Mouse (Mus musculus) pancreas, adult 10 weeks (tissue): Measurements from ENCODE around the gene Nelfb. TPM values are rescaled to one million over a fixed set of nuclear protein-coding genes. Genes with fewer than 3 reads are reported as not detected.

Source experiments
- polyA plus RNA-seq: library from polyadenylated mRNA; stranded (reverse); fragments of 350-450 nt; fragmentation: Illumina TruSeq; extraction: RNeasy Lipid Tissue Mini Kit (QIAGEN cat#74804); gene quantifications from one replicate; pipeline ENCODE4 v1.2.3, GENCODE M21; 2015; ENCODE audit warnings: low read depth, low replicate concordance; ENCODE audit not compliant: insufficient read depth

The Nelfb gene
- polyA plus RNA-seq: 17.7 TPM

GRCm38 (mm10) chr2:25211121-25211670 is at the start of gene Nelfb:
Nelfb (minus strand) TSS chr2:25211489.

GRCm38 (mm10) chr2:25255284-25255779 is 44.0 kb upstream of the Nelfb start, which contains the start of gene Tmem203:
Tmem203 (plus strand) TSS chr2:25255439.

GRCm38 (mm10) chr2:25246183-25247072 is 35.1 kb upstream of the Nelfb start, which contains the start of gene AL732309.1:
AL732309.1 (minus strand) TSS chr2:25246863.

DNA sequence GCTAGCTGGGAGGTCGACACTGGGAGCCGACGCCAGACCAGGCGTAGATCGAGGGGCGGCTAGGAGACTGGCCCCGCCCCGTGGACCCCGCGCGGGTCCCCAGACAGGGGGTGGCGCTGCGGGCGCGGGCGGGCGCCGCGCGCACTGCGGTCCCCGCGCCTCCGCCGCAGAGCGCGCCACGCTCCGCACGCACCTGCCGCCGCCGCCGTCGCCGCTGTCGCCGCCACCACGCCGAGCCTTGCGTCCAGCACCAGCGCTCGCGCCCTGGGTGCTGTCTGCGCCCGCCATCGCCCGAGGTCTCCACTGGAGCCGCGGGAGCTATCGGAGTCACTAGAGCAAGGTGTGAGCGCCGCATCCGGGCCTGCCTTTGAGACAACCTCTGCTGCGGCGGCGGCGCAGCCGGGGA is 30.8 kb upstream of the Nelfb start, which contains the start of the genes Rnf208 and Cysrt1:
Rnf208 (plus strand) TSS at position 155 of the 406 bp plus-strand sequence.
Cysrt1 (minus strand) TSS at position 352 of the 406 bp plus-strand sequence.

DNA sequence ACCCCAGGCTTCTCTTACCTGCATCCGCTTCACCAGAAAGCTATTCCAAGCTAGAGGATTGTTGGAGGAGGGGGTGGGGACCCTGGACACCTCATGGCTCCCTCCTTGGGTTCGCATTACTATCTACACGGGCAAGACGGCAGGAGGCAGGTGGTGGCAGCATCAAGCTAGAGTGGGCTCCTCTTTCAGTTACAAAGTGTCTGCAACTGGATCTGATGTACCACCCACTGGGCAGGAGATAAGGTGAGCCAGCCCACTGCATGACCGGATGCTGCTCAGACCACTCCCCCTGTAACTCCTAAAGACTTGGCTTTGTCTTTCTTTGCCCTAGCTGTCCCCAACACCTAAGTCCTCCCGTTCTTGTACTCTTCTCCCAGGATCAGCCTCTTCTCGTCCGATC is 25.3 kb upstream of the Nelfb start, which contains the start of gene Rnf224:
Rnf224 (minus strand) TSS at position 174 of the 400 bp plus-strand sequence.

DNA sequence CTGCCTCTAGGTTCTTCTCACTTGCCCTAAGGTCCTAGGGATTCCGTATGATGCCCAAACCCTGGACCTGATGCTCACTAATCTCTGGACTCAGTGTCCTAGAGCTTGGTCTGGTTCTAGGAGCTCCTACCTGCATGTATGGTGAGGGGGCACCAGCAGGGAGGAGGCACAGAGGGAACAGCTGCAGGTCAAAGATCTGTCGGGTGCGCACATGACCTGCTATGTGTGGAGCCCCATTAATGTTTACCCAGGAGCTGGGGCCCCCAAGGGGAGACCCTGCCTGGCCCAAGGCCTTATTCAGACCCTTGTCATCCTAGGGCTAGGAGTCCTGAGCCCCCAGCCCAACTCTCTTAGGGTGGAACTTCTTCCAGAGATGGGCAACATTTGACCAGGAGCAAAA is 22.8 kb upstream of the Nelfb start, which contains the start of gene Slc34a3:
Slc34a3 (minus strand) TSS at position 315 of the 400 bp plus-strand sequence.

DNA sequence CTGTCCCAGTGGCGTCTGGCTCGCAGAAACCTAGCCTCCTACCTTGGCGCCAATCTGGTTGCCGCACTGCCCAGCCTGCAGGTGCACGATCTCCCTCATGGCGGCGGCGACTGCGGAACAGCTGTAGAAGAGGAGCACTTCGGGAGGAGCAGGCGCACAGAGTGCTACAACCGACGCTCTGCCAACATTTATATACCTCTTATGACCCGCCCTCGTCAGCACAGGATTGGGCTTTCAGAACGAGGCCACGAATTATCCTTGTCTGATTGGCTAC is 13.1 kb upstream of the Nelfb start, which contains the start of gene Tubb4b:
Tubb4b (minus strand) TSS at position 211 of the 274 bp plus-strand sequence.

DNA sequence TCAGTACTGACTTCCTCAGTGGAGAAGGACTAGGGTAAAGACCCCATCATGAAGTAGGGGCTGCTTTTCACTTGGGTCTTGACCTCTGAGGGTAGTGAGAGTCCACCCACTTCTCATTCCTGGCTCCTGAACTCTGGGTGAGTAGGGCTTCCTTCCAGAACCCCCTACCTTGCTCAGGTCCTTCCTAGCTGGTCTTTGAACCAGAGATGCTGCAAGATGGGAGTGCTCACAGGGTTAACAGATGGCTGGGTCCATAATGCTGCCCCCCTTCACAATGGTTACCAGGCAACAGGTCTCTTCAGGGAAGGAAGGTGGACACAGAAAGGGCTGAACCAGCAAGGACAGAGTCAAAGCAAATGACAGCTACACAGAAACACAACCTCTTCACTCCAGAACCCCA is 7.2 kb upstream of the Nelfb start, which contains the start of gene Fam166a:
Fam166a (plus strand) TSS at position 301 of the 400 bp plus-strand sequence.

DNA sequence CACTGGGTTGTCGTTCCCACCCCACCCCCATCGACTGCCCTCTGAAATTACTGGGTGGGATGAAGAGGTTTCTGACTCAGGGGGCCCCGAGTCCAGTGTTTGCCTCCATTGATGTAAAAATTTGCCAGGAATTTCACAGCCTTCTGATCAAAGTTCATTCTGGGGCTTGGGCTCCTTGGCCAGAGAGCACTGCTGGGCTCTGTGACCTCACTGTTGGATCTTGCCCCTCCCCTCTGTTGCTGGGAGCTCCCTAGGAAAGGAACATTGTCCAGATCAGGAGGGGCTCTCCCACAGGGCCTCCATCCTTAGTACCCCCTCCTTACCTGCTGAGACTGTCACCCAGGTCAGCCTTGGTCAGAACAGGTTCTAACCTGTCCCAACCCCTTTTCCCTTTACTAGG is 3.2 kb upstream of the Nelfb start, which contains the start of gene Stpg3:
Stpg3 (minus strand) TSS at position 194 of the 400 bp plus-strand sequence.

DNA sequence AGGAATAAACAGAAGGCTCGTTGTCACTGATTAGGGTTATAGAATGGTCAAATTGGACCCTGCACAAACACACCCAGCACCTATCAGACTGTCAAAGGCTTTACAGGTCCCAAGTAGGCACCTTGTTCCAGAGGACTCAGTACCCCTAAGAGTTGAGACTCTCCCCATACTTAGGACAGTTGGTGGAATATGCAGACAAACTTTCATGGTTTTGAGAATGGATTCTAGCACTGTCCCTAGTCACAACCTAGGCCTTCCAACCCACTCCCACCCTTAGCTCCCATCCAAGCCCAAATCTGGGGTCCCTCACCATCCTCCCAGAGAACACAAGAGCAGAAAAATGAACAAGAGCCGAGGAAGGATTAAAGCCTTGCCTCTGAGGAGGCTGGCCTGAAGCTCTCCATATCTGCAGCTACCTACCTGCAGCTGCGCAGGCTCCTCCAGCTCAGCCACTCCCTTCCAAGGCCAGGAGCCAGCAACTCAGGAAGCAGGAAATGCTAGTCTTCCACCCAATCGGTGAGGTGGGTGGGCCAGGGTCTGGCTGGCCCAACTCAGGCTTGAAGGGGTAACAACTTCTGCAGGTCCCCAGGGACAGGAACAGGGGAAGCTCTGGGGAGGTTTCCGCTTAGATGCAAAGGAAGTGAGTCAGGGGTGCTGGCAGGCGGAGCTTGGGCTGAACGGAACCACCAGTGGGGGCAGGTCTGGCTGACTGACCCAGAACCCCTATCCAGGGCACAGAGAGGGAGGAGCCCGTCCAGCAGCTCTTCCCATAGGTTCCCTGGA is 14.9 kb downstream of the Nelfb start, which contains the start of gene Tor4a:
Tor4a (minus strand) TSS at position 715 of the 783 bp plus-strand sequence.

DNA sequence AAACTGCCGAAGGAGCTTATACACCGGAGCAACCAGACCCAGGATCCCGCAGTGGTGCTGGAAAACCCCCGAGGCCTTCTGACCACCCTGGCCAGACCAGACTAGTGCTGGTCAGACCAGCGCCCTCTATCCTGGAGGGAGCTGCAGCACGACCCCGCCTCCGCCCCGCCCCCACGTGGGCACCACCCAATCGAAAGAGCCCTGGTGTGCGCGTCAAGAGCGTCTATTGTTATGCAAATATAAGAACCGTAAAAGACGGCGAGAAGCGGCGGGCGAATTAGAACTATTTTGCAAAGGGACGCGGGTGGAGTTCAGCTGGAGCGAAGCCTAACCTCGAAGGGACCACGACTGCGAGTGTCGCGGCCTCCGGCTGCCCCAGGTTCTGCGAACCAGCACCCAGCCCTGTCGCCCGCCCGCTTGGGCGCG is 30.8 kb downstream of the Nelfb start, which contains the start of gene Nrarp:
Nrarp (plus strand) TSS at position 281 of the 426 bp plus-strand sequence.

Other genes with a start within 250 kb of the Nelfb start
- gene Dph7, start 249.1 kb downstream of the Nelfb start, polyA plus RNA-seq: 4.7 TPM
- gene Mrpl41, start 236.4 kb downstream of the Nelfb start, polyA plus RNA-seq: 8.3 TPM
- gene Pnpla7, start 235.5 kb downstream of the Nelfb start, polyA plus RNA-seq: 12.8 TPM
- gene Nsmf, start 157.1 kb downstream of the Nelfb start, polyA plus RNA-seq: 18.6 TPM
- not detected for gene Entpd8, start 131.2 kb downstream of the Nelfb start, polyA plus RNA-seq
- gene Noxa1, start 116.3 kb downstream of the Nelfb start, polyA plus RNA-seq: not detected
- gene Nrarp, start 30.7 kb downstream of the Nelfb start, polyA plus RNA-seq: 5.7 TPM
- gene Tor4a, start 14.6 kb downstream of the Nelfb start, polyA plus RNA-seq: 4.7 TPM
- gene Stpg3, start 3.1 kb upstream of the Nelfb start, polyA plus RNA-seq: not detected
- not detected for gene Fam166a, start 7.3 kb upstream of the Nelfb start, polyA plus RNA-seq
- gene Tubb4b, start 13.2 kb upstream of the Nelfb start, polyA plus RNA-seq: 52.2 TPM
- not detected for gene Slc34a3, start 22.9 kb upstream of the Nelfb start, polyA plus RNA-seq
- gene Rnf224, start 25.3 kb upstream of the Nelfb start, polyA plus RNA-seq: not detected
- 2.2 TPM for gene Rnf208, start 30.8 kb upstream of the Nelfb start, polyA plus RNA-seq
- gene Cysrt1, start 31.0 kb upstream of the Nelfb start, polyA plus RNA-seq: not detected
- 8.3 TPM for gene AL732309.1, start 35.4 kb upstream of the Nelfb start, polyA plus RNA-seq
- 6.4 TPM for gene Tmem203, start 44.0 kb upstream of the Nelfb start, polyA plus RNA-seq
- 1.3 TPM for gene Tprn, start 51.1 kb upstream of the Nelfb start, polyA plus RNA-seq
- 14.8 TPM for gene Ssna1, start 60.9 kb upstream of the Nelfb start, polyA plus RNA-seq
- 14.2 TPM for gene Anapc2, start 61.0 kb upstream of the Nelfb start, polyA plus RNA-seq
- not detected for gene Tmem210, start 76.7 kb upstream of the Nelfb start, polyA plus RNA-seq
- not detected for gene Lrrc26, start 78.4 kb upstream of the Nelfb start, polyA plus RNA-seq
- 1.8 TPM for gene Grin1, start 107.7 kb upstream of the Nelfb start, polyA plus RNA-seq
- 12.2 TPM for gene Man1b1, start 120.8 kb upstream of the Nelfb start, polyA plus RNA-seq
- 24.6 TPM for gene Dpp7, start 144.9 kb upstream of the Nelfb start, polyA plus RNA-seq
- gene Uap1l1, start 154.2 kb upstream of the Nelfb start, polyA plus RNA-seq: 18.7 TPM
- gene Sapcd2, start 160.8 kb upstream of the Nelfb start, polyA plus RNA-seq: not detected
- gene Entpd2, start 184.4 kb upstream of the Nelfb start, polyA plus RNA-seq: 16.2 TPM
- 96.2 TPM for gene Npdc1, start 187.9 kb upstream of the Nelfb start, polyA plus RNA-seq
- not detected for gene Fut7, start 211.8 kb upstream of the Nelfb start, polyA plus RNA-seq
- gene Abca2, start 217.2 kb upstream of the Nelfb start, polyA plus RNA-seq: 12.8 TPM
- not detected for gene Clic3, start 245.3 kb upstream of the Nelfb start, polyA plus RNA-seq
- gene Paxx, start 249.6 kb upstream of the Nelfb start, polyA plus RNA-seq: 43.3 TPM